Mouse (Mus musculus): Measurements from ENCODE around the gene Rnf145.

DNA sequence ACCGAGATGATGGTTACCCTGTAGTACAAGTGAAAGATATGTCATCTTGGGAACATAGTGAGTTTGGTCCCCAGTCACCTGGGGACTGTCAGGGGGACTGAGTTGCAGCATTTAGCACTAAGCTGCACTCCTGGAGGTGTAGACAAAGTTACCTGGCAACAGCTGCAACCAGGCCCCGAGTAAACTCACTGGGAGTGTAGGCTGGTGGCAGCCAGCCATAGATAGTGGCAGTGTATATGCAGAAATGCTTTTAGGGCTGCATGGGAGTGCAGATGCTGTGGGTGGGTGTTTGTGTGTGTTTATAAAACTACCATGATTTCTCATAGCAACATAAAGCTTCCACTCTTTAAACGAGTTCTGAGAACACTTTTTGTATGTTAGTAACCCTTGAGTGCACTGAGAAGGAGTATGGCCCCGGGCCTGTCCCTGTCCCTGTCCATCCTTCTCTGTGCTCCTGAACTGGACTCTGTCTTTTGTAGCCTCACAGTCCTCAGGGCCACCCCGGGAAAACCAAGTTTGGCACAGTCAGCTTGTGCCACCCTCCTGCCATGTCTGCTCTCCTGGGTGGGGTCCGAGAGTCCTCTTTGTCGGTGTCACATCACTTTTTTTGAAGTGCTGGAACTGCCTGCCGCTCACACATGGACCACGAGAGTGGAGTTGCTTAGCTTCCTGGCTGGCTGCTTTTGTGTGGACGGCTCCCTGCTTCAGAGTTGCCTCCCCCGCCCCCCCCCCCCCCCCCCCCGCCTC, 43.8 kb downstream of the Rnf145 start:
- no peak for TF ChIP-seq CTCF (IDR thresholded peaks at IDR 0.05; ENCODE audit: extremely low read depth, insufficient read length, insufficient replicate concordance, low read depth, low read length)
- no peak for TF ChIP-seq POLR2A (IDR thresholded peaks at IDR 0.05; ENCODE audit: low read depth, low read length)
